Mouse (Mus musculus) urinary bladder, adult 2 months (tissue): ENCODE results near the gene Gm14443. TPM values are rescaled to one million over a fixed set of nuclear protein-coding genes. Genes with fewer than 3 reads are reported as not detected.
"Not testable (repeated sequence)": the region's sequence is repeated elsewhere in the genome, so short reads cannot be mapped to it uniquely, and the experiment has no call there.

Experiments
- DNase-seq: peaks from one replicate; pipeline ENCODE4 v3.0.0; 2022; ENCODE audit warnings: low spot score
- polyA plus RNA-seq: library from polyadenylated mRNA; depleted of rRNA; stranded (reverse); fragments of >200 nt; gene quantifications from 2 replicates; pipeline ENCODE4 v1.2.3, GENCODE M21; 2012; rRNA removed

Gene Gm14443
- polyA plus RNA-seq: 1.2 and 1.4 TPM in 2 replicates

DNA sequence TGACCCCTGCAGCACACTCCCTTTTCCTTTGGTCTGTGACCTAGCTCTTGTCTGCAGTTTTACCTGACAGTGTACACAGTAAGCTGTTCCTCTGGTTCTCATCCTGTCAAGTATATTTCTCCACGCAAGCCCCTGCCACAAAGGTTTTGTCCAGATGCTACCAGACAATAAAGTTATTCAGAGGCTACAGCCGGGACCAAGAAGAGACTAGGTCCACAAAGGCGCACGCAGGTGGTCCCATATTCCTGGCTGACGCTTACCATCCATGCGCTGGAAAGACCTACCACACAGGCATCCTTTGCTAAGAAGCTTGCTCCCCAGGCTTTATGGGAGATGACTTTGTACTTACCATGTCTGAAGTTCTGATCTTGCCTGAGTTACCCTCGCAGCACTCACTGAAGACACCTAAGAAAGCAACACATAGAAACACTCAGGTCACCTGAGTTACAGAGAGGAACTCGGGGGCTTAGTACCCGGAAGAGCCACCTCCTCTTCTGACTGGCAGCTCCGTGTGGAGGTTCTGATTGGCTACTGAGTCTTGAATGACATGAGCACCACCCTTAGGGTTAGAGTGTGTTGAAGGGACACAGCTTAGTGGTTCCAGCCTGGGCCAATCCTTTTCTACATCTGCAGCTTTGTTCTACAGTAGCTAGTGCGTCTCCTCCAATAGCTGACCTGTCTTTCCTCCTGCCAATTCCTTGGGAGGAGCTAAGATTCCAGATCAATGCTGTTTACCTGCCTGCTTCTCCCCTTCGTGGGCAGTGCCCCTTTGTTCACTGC lies at the start of gene Gm14443:
Gm14443 (minus strand) TSS at position 471 of the 780 bp plus-strand sequence.
- DNase-seq: not testable (repeated sequence)

- DNase-seq: not testable (repeated sequence)
Observed at GRCm38 (mm10) chr2:175206732-175207131, 31.1 kb upstream of the Gm14443 start, which contains the start of gene Gm14391. Gene Gm14391, minus strand, starts transcription at chr2:175206917.

- not testable (repeated sequence) for DNase-seq
Observed at GRCm38 (mm10) chr2:175179008-175179407, 3.3 kb upstream of the Gm14443 start.

- no peak for DNase-seq
Observed at GRCm38 (mm10) chr2:175176312-175176711, 641 bp upstream of the Gm14443 start.

DNA sequence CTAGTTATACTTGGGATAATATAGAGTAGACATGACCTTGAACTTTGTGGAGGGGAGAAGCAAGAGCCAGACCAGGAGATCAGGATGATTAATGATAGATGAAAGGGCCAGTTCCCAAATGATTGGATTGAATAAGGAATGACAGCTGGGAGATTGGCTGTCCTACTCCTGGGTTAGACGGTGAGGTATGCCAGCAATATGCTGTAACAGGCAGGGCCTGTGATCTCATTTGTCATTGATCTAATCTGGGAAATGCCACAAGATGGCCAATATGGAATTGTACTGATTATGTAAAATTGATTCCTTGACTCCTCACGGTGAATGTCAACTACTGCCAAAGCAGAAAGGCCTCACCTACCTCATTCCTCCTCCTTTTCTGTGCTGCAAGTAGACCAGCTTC lies 1.6 kb downstream of the Gm14443 start:
- DNase-seq: not testable (repeated sequence)

GRCm38 (mm10) chr2:175172906-175173595 lies 2.6 kb downstream of the Gm14443 start:
- DNase-seq: not testable (repeated sequence)

DNA sequence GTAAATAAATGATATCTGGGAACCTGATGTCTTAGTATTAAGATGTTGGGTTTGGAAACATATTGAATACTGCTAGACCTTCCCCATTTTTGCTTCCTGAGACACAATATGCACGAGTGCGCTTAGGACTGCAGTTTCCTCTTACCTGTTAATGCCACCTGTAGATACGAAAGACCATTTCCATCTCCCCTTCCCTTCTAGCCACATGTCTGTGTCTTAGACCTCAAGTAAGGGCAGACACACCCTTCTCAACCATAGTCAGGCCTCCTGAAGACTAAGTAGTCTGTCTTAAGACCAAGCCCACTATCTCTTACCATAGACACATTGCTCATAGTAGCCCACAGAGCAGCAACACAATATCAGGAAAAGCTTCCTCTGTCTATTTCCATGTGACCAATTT lies 3.5 kb downstream of the Gm14443 start:
- DNase-seq: no peak

- not testable (repeated sequence) for DNase-seq
Observed at GRCm38 (mm10) chr2:175166870-175167269, 8.8 kb downstream of the Gm14443 start.

GRCm38 (mm10) chr2:175165110-175165509 lies 10.6 kb downstream of the Gm14443 start:
- not testable (repeated sequence) for DNase-seq

- DNase-seq: not testable (repeated sequence)
Observed at GRCm38 (mm10) chr2:175161438-175161837, 14.2 kb downstream of the Gm14443 start.

DNA sequence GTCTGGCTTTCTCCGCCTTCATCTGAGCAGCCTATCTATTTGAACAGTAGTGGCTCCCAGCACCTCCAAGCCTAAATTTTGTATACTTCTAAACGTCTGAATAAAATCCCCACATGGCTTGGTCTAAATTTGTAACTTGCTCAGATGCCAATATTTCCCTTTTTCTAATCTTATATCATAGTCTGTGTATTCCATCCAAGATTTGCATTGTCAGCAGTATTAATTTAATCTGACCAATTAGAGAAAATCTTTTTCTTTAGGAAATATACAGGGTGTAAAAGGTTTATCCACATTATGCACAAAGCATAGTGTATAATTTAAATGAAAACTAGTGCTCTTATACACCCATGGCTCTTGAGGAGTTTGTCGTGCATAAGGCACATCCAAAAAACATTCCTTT lies 17.0 kb downstream of the Gm14443 start:
- no peak for DNase-seq

DNA sequence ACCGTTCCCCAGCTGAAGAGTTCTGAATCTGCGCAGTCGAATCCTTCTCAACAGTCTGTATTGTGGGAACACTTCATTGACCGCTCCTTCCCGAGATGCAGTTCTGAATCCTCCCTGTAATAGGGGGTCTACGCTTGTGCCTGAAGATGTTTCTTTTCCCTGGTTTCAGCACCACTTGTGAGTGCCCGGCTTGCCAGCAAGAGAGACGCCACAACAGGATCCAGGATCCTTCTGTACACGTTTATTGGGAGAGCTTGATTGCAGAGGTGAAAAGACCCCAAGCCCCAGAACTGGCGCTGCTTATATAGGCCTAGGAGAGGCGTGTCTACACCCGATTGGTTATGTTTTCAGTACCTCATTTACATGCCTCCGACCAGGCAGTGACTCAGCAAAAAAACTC lies 19.0 kb downstream of the Gm14443 start:
- DNase-seq: no peak

- DNase-seq: not testable (repeated sequence)
Observed at GRCm38 (mm10) chr2:175141993-175142295, 33.7 kb downstream of the Gm14443 start, which contains the start of gene Gm14399. Gene Gm14399, minus strand, starts transcription at chr2:175142012.

DNA sequence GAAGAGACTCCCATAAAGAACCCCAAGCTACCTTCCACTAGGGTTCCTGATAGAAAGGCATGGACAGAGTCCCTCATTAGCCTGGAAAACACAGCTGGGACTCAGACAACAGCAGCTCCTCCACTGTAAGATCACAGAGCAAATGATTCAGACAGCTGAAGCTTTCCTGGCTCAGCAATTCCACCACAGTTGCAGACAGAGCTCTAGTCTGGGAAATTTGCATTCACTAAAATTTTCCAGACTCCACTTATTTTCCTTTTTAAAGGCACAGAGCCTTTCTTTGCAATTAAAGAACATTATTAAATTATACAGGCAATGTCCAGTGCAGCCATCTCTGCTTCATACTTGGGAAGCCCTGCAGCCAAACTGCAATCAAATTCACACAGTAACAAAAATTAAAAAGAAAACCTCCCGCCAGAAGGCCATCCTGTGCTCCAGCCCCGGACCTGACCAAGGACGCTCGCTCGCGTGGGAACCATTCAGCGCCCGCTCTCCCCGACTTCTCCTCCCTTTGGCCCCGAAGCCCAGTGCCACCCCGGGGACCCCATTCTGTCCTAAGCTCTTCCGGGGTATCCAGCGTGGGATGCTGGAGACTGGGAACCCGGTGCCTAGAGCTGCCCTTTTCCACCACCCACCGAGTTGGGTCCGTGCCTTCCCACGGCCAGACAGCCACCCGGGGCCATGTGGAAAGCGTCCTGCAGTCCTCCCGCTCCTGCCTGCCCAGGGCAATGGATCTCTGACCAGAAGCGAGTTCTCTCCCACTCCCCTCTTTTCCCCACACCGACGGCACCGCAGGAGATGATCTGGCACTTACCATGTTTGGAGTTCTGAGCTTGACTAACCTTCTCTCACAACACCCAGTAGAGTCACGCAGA lies 34.3 kb downstream of the Gm14443 start:
- DNase-seq: peak; percentile 31

DNA sequence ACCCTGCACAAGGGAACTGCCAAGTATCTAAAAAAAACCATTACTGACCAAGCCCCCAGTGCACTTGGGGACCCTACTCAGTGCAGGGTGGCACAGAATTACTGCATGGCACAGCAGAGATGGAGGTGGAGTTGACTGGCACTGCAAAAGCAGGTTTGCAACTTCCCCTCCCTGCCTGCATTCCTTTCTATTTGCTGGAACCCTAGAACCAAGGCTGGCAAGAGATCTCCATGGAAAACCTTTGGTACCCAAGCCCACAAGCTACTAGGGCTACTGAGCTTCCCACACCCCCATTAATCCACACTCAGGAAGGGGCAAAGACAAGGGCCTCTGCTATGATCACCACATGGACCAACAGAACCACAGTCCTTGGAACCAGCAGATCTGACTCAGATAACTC lies 35.0 kb downstream of the Gm14443 start:
- DNase-seq: not testable (repeated sequence)

Other genes with a start within 250 kb of the Gm14443 start
- gene Gm14444, start 165.6 kb downstream of the Gm14443 start, polyA plus RNA-seq: 0.07 and 0.18 TPM in 2 replicates
- gene Gm14393, start 108.1 kb downstream of the Gm14443 start, polyA plus RNA-seq: 0.47 and 1.0 TPM in 2 replicates
- 9.5 and 11.4 TPM in 2 replicates for gene Gm14399, start 33.9 kb downstream of the Gm14443 start, polyA plus RNA-seq
- 12.6 and 12.8 TPM in 2 replicates for gene Gm14391, start 31.0 kb upstream of the Gm14443 start, polyA plus RNA-seq
- not detected in 2 replicates for gene Gm14440, start 99.3 kb upstream of the Gm14443 start, polyA plus RNA-seq
- 15.8 and 17.0 TPM in 2 replicates for gene Gm4631, start 162.3 kb upstream of the Gm14443 start, polyA plus RNA-seq
- 3.3 and 4.8 TPM in 2 replicates for gene Zfp968, start 196.6 kb upstream of the Gm14443 start, polyA plus RNA-seq